Mouse (Mus musculus) bone marrow macrophage, adult 2 months (primary cell): ENCODE data around the gene Zmynd10. TPM values are rescaled to one million over a fixed set of nuclear protein-coding genes. Genes with fewer than 3 reads are reported as not detected.
A peak's percentile ranks its signal among the peaks of the same experiment; 100 is the strongest.

ENCODE experiments used
- H3K27ac ChIP-seq: 2 replicates; pipeline ENCODE4 v1.5.1; 2012; ENCODE audit warnings: low read depth, low read length; ENCODE audit not compliant: insufficient read depth
- H3K4me1 ChIP-seq: 2 replicates; pipeline ENCODE4 v1.6.1; 2012; ENCODE audit warnings: low read length; ENCODE audit not compliant: control insufficient read depth, insufficient read depth
- H3K4me3 ChIP-seq: 2 replicates; pipeline ENCODE4 v1.5.1; 2012; ENCODE audit warnings: mild to moderate bottlenecking, low read length, moderate library complexity; ENCODE audit not compliant: insufficient read depth
- CTCF ChIP-seq: IDR thresholded peaks from 2 replicates; pipeline ENCODE4 v1.5.1; 2012; ENCODE audit warnings: low read depth, mild to moderate bottlenecking, low read length, moderate library complexity
- POLR2A ChIP-seq: IDR thresholded peaks from 2 replicates; pipeline ENCODE4 v1.6.1; 2012; ENCODE audit warnings: mild to moderate bottlenecking, low read depth, low read length, borderline replicate concordance
- polyA plus RNA-seq: library from polyadenylated mRNA; stranded (reverse); fragments of >200 nt; gene quantifications from 2 replicates; pipeline ENCODE4 v1.2.4, GENCODE M21; 2012; ENCODE audit not compliant: missing spikeins, insufficient read depth, insufficient read length

Zmynd10 gene
- polyA plus RNA-seq, 1 experiment: 0.66 TPM

DNA sequence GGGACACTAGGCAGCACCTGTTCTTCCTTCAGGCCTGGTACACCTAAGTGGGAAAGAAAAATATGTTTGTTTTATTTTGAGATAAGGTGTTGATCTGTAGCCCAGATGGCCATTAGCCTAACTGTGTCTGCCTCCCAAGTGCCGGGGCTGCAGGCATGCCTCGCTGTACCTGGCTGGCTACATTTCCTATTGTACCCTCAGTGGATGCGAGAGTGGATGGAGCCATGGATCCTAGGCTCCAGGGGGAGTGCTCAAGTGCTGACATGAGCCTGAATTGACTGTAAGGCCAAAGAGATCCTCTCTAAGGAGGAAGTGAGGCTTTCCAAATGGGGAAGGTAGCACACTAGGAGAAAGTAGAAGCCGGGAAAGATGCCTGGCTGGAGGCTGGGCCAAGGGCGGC lies 859 bp downstream of the Zmynd10 start:
- Histone ChIP-seq H3K4me1 (peaks cover 29% of the 10 kb centered on the region), H3K27ac (no peak overlapping the region), H3K4me3 (no peak overlapping the region)
- no peak for TF ChIP-seq CTCF
- no peak for TF ChIP-seq POLR2A

DNA sequence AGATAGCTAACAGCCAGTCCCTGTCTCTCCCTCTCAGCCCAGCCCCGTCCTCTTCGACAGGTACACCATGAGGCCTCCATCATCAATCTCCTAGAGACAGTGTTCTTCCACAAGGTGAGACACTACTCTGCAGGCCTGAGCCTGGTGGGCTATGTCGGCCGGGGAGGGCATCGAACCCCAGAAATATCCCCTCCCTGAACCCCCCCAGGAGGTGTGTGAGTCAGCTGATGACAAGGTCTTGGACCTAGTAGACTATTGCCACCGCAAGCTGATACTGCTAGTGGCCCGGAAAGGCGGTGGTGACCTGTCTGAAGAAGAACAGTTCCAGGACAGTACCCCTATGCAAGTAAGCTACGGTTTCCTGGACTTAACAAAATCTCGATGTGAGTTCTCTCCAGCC lies 1.7 kb downstream of the Zmynd10 start:
- H3K4me1 ChIP-seq: peaks cover 34% of the 10 kb centered on the region
- TF ChIP-seq POLR2A (no peak), CTCF (no peak)

DNA sequence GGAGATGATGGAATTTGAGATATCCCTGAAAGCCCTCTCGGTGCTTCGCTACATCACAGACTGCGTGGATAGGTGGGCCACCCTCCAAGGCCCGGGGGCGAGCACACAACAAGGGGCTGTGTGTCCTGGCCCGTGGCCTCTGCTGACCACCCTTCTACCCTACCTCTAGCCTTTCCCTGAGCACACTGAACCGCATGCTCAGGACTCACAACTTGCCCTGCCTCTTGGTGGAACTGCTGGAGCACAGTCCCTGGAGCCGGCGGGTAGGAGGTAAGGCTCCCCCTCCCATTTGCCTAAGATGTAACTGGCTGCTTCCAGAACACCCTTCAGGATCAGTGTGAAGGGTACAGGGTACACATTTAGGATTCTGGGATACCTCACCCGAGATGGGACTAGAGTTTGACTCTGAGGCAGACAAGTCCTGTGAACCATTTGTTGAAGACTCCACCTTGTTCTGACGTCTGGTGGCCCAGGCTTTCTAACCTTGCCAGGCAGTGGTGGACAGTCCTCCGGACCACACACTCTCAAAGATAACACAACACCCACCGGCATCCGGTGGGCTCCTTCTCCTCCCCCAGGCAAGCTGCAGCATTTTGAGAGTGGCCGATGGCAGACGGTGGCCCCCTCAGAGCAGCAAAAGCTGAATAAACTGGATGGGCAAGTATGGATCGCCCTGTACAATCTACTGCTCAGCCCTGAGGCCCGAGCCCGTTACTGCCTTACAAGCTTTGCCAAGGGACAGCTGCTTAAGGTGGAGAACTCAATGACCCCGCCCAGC lies 2.4 kb downstream of the Zmynd10 start:
- H3K27ac ChIP-seq: no peak overlapping the region
- H3K4me1 ChIP-seq: peaks cover 34% of the 10 kb centered on the region
- H3K4me3 ChIP-seq: no peak overlapping the region
- no peak for TF ChIP-seq POLR2A
- no peak for TF ChIP-seq CTCF

More for the DNA sequence above, 1.7 kb downstream of the Zmynd10 start:
- Histone ChIP-seq H3K4me3 (no peak overlapping the region), H3K27ac (no peak overlapping the region)

DNA sequence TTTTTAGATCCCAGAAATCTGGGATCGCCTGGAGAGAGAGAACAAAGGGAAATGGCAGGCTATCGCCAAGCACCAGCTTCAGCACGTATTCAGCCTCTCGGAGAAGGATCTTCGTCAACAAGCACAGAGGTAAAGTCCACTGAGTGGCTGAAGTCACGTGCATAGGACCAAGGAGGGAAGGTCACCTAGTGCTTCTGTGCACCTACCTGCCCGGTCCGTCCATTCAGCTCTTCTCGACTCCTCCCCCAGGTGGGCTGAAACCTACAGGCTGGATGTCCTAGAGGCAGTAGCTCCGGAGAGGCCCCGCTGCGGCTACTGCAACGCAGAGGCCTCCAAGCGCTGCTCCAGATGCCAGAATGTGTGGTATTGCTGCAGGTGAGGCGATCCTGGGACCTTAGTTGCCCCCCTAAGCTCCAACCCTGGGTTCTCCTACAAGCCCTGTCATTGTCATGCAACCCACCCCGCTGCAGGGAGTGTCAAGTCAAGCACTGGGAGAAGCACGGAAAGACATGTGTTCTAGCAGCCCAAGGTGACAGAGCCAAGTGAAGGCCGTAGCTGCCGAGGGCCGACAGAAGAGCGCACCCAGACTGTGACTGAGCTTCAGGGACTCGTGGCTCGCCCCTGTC lies 3.5 kb downstream of the Zmynd10 start:
- Histone ChIP-seq H3K27ac (no peak overlapping the region), H3K4me3 (no peak overlapping the region), H3K4me1 (peaks cover 34% of the 10 kb centered on the region)
- TF ChIP-seq POLR2A (no peak), CTCF (no peak)

DNA sequence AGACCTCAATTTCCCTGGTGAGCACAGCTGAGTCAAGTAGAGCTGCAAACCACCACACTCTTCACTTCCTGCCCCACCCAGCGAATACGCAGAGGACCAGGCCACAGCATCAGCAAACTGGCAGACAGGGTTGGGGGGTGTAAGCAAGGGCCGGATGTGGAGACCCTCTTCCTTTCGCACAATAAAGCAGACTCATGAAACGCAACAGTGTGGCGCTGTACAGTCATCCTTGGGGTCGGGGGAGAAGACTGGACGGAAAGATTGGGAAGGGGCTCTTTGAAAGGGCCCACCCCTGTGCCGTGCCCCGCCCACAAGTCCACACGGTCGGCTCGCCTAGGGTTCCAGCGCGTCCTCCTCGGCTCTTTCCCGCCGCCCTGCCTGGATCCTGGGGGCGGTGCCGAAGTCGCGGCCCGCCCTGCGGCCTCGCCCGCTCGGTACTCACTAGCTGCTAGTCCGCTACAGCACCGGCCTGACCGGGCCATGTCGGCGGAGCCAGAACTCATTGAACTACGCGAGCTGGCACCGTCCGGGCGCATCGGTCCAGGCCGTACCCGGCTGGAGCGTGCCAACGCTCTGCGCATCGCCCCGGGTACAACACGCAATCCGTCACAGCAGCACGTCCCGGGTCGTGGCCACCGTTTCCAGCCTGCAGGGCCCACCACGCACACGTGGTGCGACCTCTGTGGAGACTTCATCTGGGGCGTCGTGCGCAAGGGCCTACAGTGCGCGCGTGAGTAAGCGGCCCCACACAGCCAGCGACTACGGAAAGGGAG lies 4.2 kb downstream of the Zmynd10 start, which contains the start of gene Rassf1:
Gene Rassf1 (plus strand): TSS at position 439 of the 773 bp plus-strand sequence.
- TF ChIP-seq CTCF (no peak), POLR2A (no peak)
- Histone ChIP-seq H3K4me3 (peak within 1 kb of the TSS; percentile 63), H3K4me1 (peaks cover 34% of the 10 kb centered on the region), H3K27ac (no peak within 1 kb of the TSS)

- H3K27ac ChIP-seq: no peak overlapping the region
- H3K4me1 ChIP-seq: peaks cover 35% of the 10 kb centered on the region
- H3K4me3 ChIP-seq: peak overlapping the region; percentile 63
- TF ChIP-seq POLR2A: no peak
- no peak for TF ChIP-seq CTCF
Measured at GRCm38 (mm10) chr9:107551890-107552355, 4.8 kb downstream of the Zmynd10 start.

- Histone ChIP-seq H3K27ac (no peak overlapping the region), H3K4me1 (peaks cover 35% of the 10 kb centered on the region), H3K4me3 (no peak overlapping the region)
- TF ChIP-seq POLR2A (no peak), CTCF (no peak)
Measured at GRCm38 (mm10) chr9:107552690-107553393, 5.7 kb downstream of the Zmynd10 start.

- TF ChIP-seq CTCF (no peak), POLR2A (no peak)
- peak overlapping the region; percentile 33 for H3K27ac ChIP-seq
- peaks cover 28% of the 10 kb centered on the region for H3K4me1 ChIP-seq
- H3K4me3 ChIP-seq: peak overlapping the region; percentile 76
Measured at GRCm38 (mm10) chr9:107553541-107554318, 6.6 kb downstream of the Zmynd10 start.
